Mouse (Mus musculus) testis, adult 2 months (tissue): ENCODE data around the gene Eif2ak4.

Experiments
- CTCF ChIP-seq: fragments of 200-500 bp; IDR thresholded peaks from 2 replicates; pipeline ENCODE4 v1.5.1; 2012; ENCODE audit warnings: low read depth, mild to moderate bottlenecking, inconsistent platforms, low read length, moderate library complexity; ENCODE audit not compliant: control insufficient read depth, insufficient read depth, insufficient replicate concordance
- POLR2A ChIP-seq: fragments of 200-500 bp; IDR thresholded peaks from 2 replicates; pipeline ENCODE4 v1.6.1; 2012; ENCODE audit warnings: low read depth, mild to moderate bottlenecking, inconsistent platforms, low read length, moderate library complexity; ENCODE audit not compliant: control insufficient read depth

GRCm38 (mm10) chr2:118341295-118341694, 47.1 kb upstream of the Eif2ak4 start:
- no peak for TF ChIP-seq POLR2A
- TF ChIP-seq CTCF: no peak
